Mouse (Mus musculus) lung, postnatal 0 days (tissue): Measurements from ENCODE around the gene Arhgap32. TPM values are rescaled to one million over a fixed set of nuclear protein-coding genes. Genes with fewer than 3 reads are reported as not detected.

ENCODE experiments used
- ATAC-seq: fragments of 200-750 bp; cut with Nextera tagmentation; 2 replicates; pipeline ENCODE4 v1.8.0; 2017; ENCODE audit warnings: moderate library complexity
- DNase-seq: peaks from one replicate; pipeline ENCODE4 v3.0.0-alpha.2; 2016; ENCODE audit warnings: low spot score
- H3K27ac ChIP-seq: fragments of 300-500 bp; sonication (generic); 2 replicates; pipeline ENCODE4 v1.5.1; 2014; ENCODE audit warnings: antibody characterized with exemption, mild to moderate bottlenecking, low read length, mixed read lengths
- H3K27me3 ChIP-seq: fragments of 300-500 bp; sonication (generic); replicated peaks from 2 replicates; pipeline ENCODE4 v1.6.1; 2014; ENCODE audit warnings: low read length, mixed read lengths; ENCODE audit not compliant: insufficient read depth
- H3K36me3 ChIP-seq: fragments of 300-500 bp; sonication (generic); 2 replicates; pipeline ENCODE4 v1.6.1; 2014; ENCODE audit warnings: low read length, mixed read lengths; ENCODE audit not compliant: insufficient read depth
- H3K4me1 ChIP-seq: fragments of 300-500 bp; sonication (generic); 2 replicates; pipeline ENCODE4 v1.6.1; 2014; ENCODE audit warnings: antibody characterized with exemption, low read depth, low read length, mixed read lengths; ENCODE audit not compliant: insufficient read depth
- H3K4me2 ChIP-seq: fragments of 300-500 bp; sonication (generic); replicated peaks from 2 replicates; pipeline ENCODE4 v1.6.1; 2014; ENCODE audit warnings: low read depth, mild to moderate bottlenecking, low read length, moderate library complexity, mixed read lengths
- H3K4me3 ChIP-seq: fragments of 300-500 bp; sonication (generic); 2 replicates; pipeline ENCODE4 v1.5.1; 2014; ENCODE audit warnings: low read depth, low read length
- H3K9ac ChIP-seq: fragments of 300-500 bp; sonication (generic); replicated peaks from 2 replicates; pipeline ENCODE4 v1.6.1; 2014; ENCODE audit warnings: low read depth, mild to moderate bottlenecking
- H3K9me3 ChIP-seq: fragments of 300-500 bp; sonication (generic); 2 replicates; pipeline ENCODE4 v1.6.1; 2016; ENCODE audit warnings: low read length, mixed read lengths
- CTCF ChIP-seq: IDR thresholded peaks from 2 replicates; pipeline ENCODE4 v1.5.1; 2016; ENCODE audit warnings: antibody characterized with exemption, mild to moderate bottlenecking
- EP300 ChIP-seq: IDR thresholded peaks from 2 replicates; pipeline ENCODE4 v1.6.1; 2016; ENCODE audit warnings: antibody characterized with exemption, mild to moderate bottlenecking, control low read depth
- WGBS: fragments of 180-500 bp; shearing (Covaris S2); extraction: QIAGEN DNeasy Blood & Tissue Kit; methylation state at CpG from one replicate; pipeline ENCODE4 v1.1.7; 2014; 5-methylcytosine and 5-hydroxymethylcytosine counted together
- polyA plus RNA-seq: library from polyadenylated mRNA; unstranded; fragments of >200 nt; fragmentation: Nextera tagmentation; extraction: Ambion mirVana; gene quantifications from 2 replicates; pipeline ENCODE4 v1.2.1, GENCODE M21; 2015

Gene Arhgap32
- polyA plus RNA-seq, 1 experiment from 2014 or later = 2.8 TPM

GRCm38 (mm10) chr9:32095511-32095910 lies 20.4 kb upstream of the Arhgap32 start:
- Histone ChIP-seq H3K4me3 (no peak overlapping the region), H3K4me2 (no peak overlapping the region), H3K27ac (no peak overlapping the region), H3K9ac (no peak overlapping the region), H3K27me3 (no peaks in the 10 kb centered on the region), H3K9me3 (no peaks in the 10 kb centered on the region), H3K36me3 (no peaks in the 10 kb centered on the region), H3K4me1 (peaks cover 8% of the 10 kb centered on the region; the same call in 1 of the 2 replicates)
- ATAC-seq (no peak), DNase-seq (no peak)
- 86% methylated on average over 4 of the region's 4 CpGs for WGBS
- TF ChIP-seq EP300 (no peak), CTCF (no peak)

- Histone ChIP-seq H3K4me3 (no peak overlapping the region), H3K4me2 (no peak overlapping the region), H3K36me3 (no peaks in the 10 kb centered on the region), H3K27me3 (no peaks in the 10 kb centered on the region), H3K27ac (no peak overlapping the region), H3K9me3 (no peaks in the 10 kb centered on the region), H3K4me1 (peaks cover 8% of the 10 kb centered on the region; the same call in 1 of the 2 replicates), H3K9ac (no peak overlapping the region)
- WGBS = 45% methylated on average over 7 of the region's 7 CpGs
- DNase-seq (no peak), ATAC-seq (no peak)
- TF ChIP-seq EP300 (no peak), CTCF (no peak)
These were observed 19.4 kb upstream of the Arhgap32 start for GRCm38 (mm10) chr9:32096541-32096940.

- Histone ChIP-seq H3K9ac (no peak overlapping the region), H3K36me3 (no peaks in the 10 kb centered on the region), H3K27me3 (no peaks in the 10 kb centered on the region), H3K4me2 (no peak overlapping the region), H3K9me3 (no peaks in the 10 kb centered on the region), H3K4me3 (no peak overlapping the region), H3K27ac (no peak overlapping the region), H3K4me1 (peaks cover 8% of the 10 kb centered on the region; the same call in 1 of the 2 replicates)
- TF ChIP-seq CTCF = no peak
- TF ChIP-seq EP300 = no peak
- WGBS = 64% methylated on average over 4 of the region's 4 CpGs
- ATAC-seq (no peak), DNase-seq (no peak)
These were observed 18.8 kb upstream of the Arhgap32 start for GRCm38 (mm10) chr9:32097123-32097522.

- TF ChIP-seq CTCF (no peak), EP300 (no peak)
- DNase-seq (no peak), ATAC-seq (no peak)
- Histone ChIP-seq H3K4me2 (no peak overlapping the region), H3K9me3 (no peaks in the 10 kb centered on the region), H3K4me1 (peaks cover 8% of the 10 kb centered on the region; the same call in 1 of the 2 replicates), H3K27me3 (no peaks in the 10 kb centered on the region), H3K27ac (no peak overlapping the region), H3K4me3 (no peak overlapping the region), H3K9ac (no peak overlapping the region), H3K36me3 (no peaks in the 10 kb centered on the region)
- WGBS = 84% methylated on average over 9 of the region's 9 CpGs
These were observed 17.3 kb upstream of the Arhgap32 start for GRCm38 (mm10) chr9:32098425-32099155.

GRCm38 (mm10) chr9:32100561-32100960 lies 15.4 kb upstream of the Arhgap32 start:
- DNase-seq = no peak

GRCm38 (mm10) chr9:32101488-32101887 lies 14.4 kb upstream of the Arhgap32 start:
- no peak overlapping the region for H3K4me3 ChIP-seq
- no peak for TF ChIP-seq CTCF
- TF ChIP-seq EP300 = no peak
- H3K36me3 ChIP-seq = no peaks in the 10 kb centered on the region
- H3K9ac ChIP-seq = no peak overlapping the region
- no peak for ATAC-seq
- no peak overlapping the region for H3K27ac ChIP-seq
- WGBS = 80% methylated on average over 2 of the region's 2 CpGs
- DNase-seq = no peak
- no peaks in the 10 kb centered on the region for H3K9me3 ChIP-seq
- H3K27me3 ChIP-seq = no peaks in the 10 kb centered on the region
- H3K4me2 ChIP-seq = no peak overlapping the region
- no peaks in the 10 kb centered on the region for H3K4me1 ChIP-seq

More at GRCm38 (mm10) chr9:32100561-32100960, 15.4 kb upstream of the Arhgap32 start:
- ATAC-seq = no peak
- Histone ChIP-seq H3K4me1 (no peaks in the 10 kb centered on the region; the same call in 1 of the 2 replicates), H3K27ac (no peak overlapping the region), H3K27me3 (no peaks in the 10 kb centered on the region), H3K4me3 (no peak overlapping the region), H3K36me3 (no peaks in the 10 kb centered on the region), H3K9ac (no peak overlapping the region), H3K9me3 (no peaks in the 10 kb centered on the region), H3K4me2 (no peak overlapping the region)
- no peak for TF ChIP-seq CTCF
- no peak for TF ChIP-seq EP300
- WGBS = 86% methylated on average over 8 of the region's 8 CpGs
